Mouse (Mus musculus): ENCODE measurements at regions not wholly inside any gene's neighbourhood (a gene's known extent, or its start where the extent isn't known, plus 50 kb on each side); places are given as distances from the start of the nearest gene placed in this dataset.

- no peak for TF ChIP-seq CTCF (conservative IDR thresholded peaks at IDR 0.05; ENCODE audit: insufficient read depth, insufficient read length, low read depth, low read length)
- no peak for TF ChIP-seq POLR2A (IDR thresholded peaks at IDR 0.05; ENCODE audit: low read depth, low read length)
Observed at GRCm38 (mm10) chr3:133661303-133661702, 116.4 kb upstream of the Tet2 start.

Data from kidney, adult 2 months (tissue).